Mouse (Mus musculus): ENCODE results near the gene Synpo2.

DNA sequence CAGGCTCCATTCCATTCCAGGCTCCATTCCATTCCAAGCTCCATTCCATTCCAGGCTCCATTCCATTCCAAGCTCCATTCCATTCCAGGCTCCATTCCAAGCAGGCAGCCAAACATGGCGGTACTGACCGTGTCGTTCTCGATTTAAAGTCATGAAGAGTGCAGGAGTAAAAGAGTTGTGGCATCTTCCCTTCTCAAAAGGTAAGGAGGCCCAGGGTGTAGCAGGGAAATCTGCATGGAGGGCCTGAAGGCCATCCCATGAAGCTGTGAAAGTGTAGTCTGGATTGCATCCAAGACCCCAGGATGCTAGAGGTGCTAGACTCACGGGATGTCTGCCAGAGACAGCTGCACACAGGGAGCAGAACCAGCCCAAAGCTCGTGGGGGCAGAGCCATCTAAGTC, 28.8 kb upstream of the Synpo2 start:
- no peak for TF ChIP-seq CTCF (IDR thresholded peaks at IDR 0.05; ENCODE audit: low read depth)
- TF ChIP-seq EP300 (IDR thresholded peaks at IDR 0.05; ENCODE audit: low read depth), result no peak

All from heart, postnatal 0 days (tissue).